Mouse (Mus musculus) MEL (cell line): ENCODE data around the gene Prrt4. TPM values are rescaled to one million over a fixed set of nuclear protein-coding genes. Genes with fewer than 3 reads are reported as not detected.
A peak's percentile ranks its signal among the peaks of the same experiment; 100 is the strongest.

Experiments used
- DNase-seq: peaks from one replicate; pipeline ENCODE4 v3.0.0; 2011; ENCODE audit warnings: low read depth, low spot score
- H3K27ac ChIP-seq: 2 replicates; pipeline ENCODE4 v1.5.1; 2012; ENCODE audit warnings: low read depth, mild to moderate bottlenecking, control low read depth, low read length, moderate library complexity; ENCODE audit not compliant: control insufficient read depth
- H3K27me3 ChIP-seq, 2 experiments: fragments of 150-350 bp in 1 of 2; sonication (generic) in 1 of 2; 2 replicates each; pipeline ENCODE4 v1.6.1; 2012; ENCODE audit warnings: low read length in 2 of 2, mild to moderate bottlenecking in 2 of 2, improper control_type of control experiment in 1 of 2, moderate library complexity in 1 of 2; ENCODE audit not compliant: insufficient read depth in 2 of 2, control insufficient read depth in 1 of 2
- H3K36me3 ChIP-seq, 2 experiments: 2 replicates each; pipeline ENCODE4 v1.6.1; 2012 to 2014; ENCODE audit warnings: low read length in 2 of 2, improper control_type of control experiment in 1 of 2, inconsistent platforms in 1 of 2, mild to moderate bottlenecking in 1 of 2; ENCODE audit not compliant: insufficient read depth in 2 of 2, control insufficient read depth in 1 of 2
- H3K4me1 ChIP-seq, 2 experiments: fragments of 150-350 bp in 1 of 2; sonication (generic) in 1 of 2; 2 replicates each; pipeline ENCODE4 v1.6.1; 2012; ENCODE audit warnings: low read length in 2 of 2, improper control_type of control experiment in 1 of 2, mild to moderate bottlenecking in 1 of 2; ENCODE audit not compliant: insufficient read depth in 2 of 2, control insufficient read depth in 1 of 2
- H3K4me3 ChIP-seq, 2 experiments: fragments of 150-350 bp in 1 of 2; sonication (generic) in 1 of 2; 2 replicates each; pipeline ENCODE4 v1.5.1; 2012; ENCODE audit warnings: low read depth in 2 of 2, low read length in 2 of 2, mild to moderate bottlenecking in 2 of 2, moderate library complexity in 2 of 2, control low read depth in 1 of 2, improper control_type of control experiment in 1 of 2; ENCODE audit not compliant: control insufficient read depth in 1 of 2, insufficient read depth in 1 of 2
- H3K79me2 ChIP-seq: 2 replicates; pipeline ENCODE4 v1.6.1; 2012; ENCODE audit warnings: mild to moderate bottlenecking, low read length, moderate library complexity; ENCODE audit not compliant: control insufficient read depth, poor library complexity, insufficient read depth
- H3K9ac ChIP-seq: 2 replicates; pipeline ENCODE4 v1.6.1; 2012; ENCODE audit warnings: low read depth, mild to moderate bottlenecking, control low read depth, low read length, moderate library complexity; ENCODE audit not compliant: control insufficient read depth, poor library complexity, severe bottlenecking
- H3K9me3 ChIP-seq: fragments of 150-350 bp; sonication (generic); replicated peaks from 2 replicates; pipeline ENCODE4 v1.6.1; 2012; ENCODE audit warnings: mild to moderate bottlenecking, low read length, improper control_type of control experiment, moderate library complexity; ENCODE audit not compliant: insufficient read depth
- E2F4 ChIP-seq: IDR thresholded peaks from 2 replicates; pipeline ENCODE4 v1.6.1; 2011; ENCODE audit warnings: low read depth, low read length, improper control_type of control experiment, borderline replicate concordance
- ETS1 ChIP-seq: IDR thresholded peaks from 2 replicates; pipeline ENCODE4 v1.6.1; 2012; ENCODE audit warnings: low read depth, mild to moderate bottlenecking, inconsistent platforms, low read length, improper control_type of control experiment, moderate library complexity
- GABPA ChIP-seq: IDR thresholded peaks from 2 replicates; pipeline ENCODE4 v1.6.1; 2012; ENCODE audit warnings: low read depth, mild to moderate bottlenecking, inconsistent platforms, low read length, improper control_type of control experiment, moderate library complexity
- GATA1 ChIP-seq: IDR thresholded peaks from 2 replicates; pipeline ENCODE4 v1.6.1; 2011; ENCODE audit warnings: low read depth, low read length, improper control_type of control experiment
- KAT2A ChIP-seq: conservative IDR thresholded peaks from 2 replicates; pipeline ENCODE4 v1.6.1; 2012; ENCODE audit warnings: low read depth, low read length, improper control_type of control experiment, inconsistent platforms
- MXI1 ChIP-seq: IDR thresholded peaks from 2 replicates; pipeline ENCODE4 v1.6.1; 2011; ENCODE audit warnings: mild to moderate bottlenecking, low read depth, low read length, improper control_type of control experiment
- MYB ChIP-seq: IDR thresholded peaks from 2 replicates; pipeline ENCODE4 v1.6.1; 2011; ENCODE audit warnings: mild to moderate bottlenecking, low read depth, low read length, improper control_type of control experiment
- NRF1 ChIP-seq: IDR thresholded peaks from 2 replicates; pipeline ENCODE4 v1.6.1; 2014; ENCODE audit warnings: low read depth, mild to moderate bottlenecking, inconsistent platforms, low read length, improper control_type of control experiment, moderate library complexity; ENCODE audit not compliant: poor library complexity, insufficient read depth, severe bottlenecking
- RAD21 ChIP-seq: IDR thresholded peaks from 2 replicates; pipeline ENCODE4 v1.6.1; 2011; ENCODE audit warnings: mild to moderate bottlenecking, low read depth, low read length, improper control_type of control experiment
- RCOR1 ChIP-seq: IDR thresholded peaks from 2 replicates; pipeline ENCODE4 v1.6.1; 2012; ENCODE audit warnings: low read depth, mild to moderate bottlenecking, inconsistent platforms, low read length, improper control_type of control experiment
- SIN3A ChIP-seq: IDR thresholded peaks from 2 replicates; pipeline ENCODE4 v1.6.1; 2012; ENCODE audit warnings: low read length, improper control_type of control experiment, inconsistent platforms
- SMC3 ChIP-seq: IDR thresholded peaks from 2 replicates; pipeline ENCODE4 v1.6.1; 2011; ENCODE audit warnings: low read depth, low read length, improper control_type of control experiment
- TAL1 ChIP-seq: IDR thresholded peaks from 2 replicates; pipeline ENCODE4 v1.6.1; 2012; ENCODE audit warnings: mild to moderate bottlenecking, inconsistent platforms, low read length, moderate library complexity, mixed read lengths
- UBTF ChIP-seq: IDR thresholded peaks from 2 replicates; pipeline ENCODE4 v1.6.1; 2012; ENCODE audit warnings: low read depth, mild to moderate bottlenecking, inconsistent platforms, low read length, improper control_type of control experiment, moderate library complexity, borderline replicate concordance; ENCODE audit not compliant: insufficient read depth
- USF2 ChIP-seq, 2 experiments: IDR thresholded peaks; 2 replicates each; pipeline ENCODE4 v1.6.1; 2011 to 2012; ENCODE audit warnings: improper control_type of control experiment in 2 of 2, low read length in 2 of 2, borderline replicate concordance in 1 of 2, inconsistent platforms in 1 of 2, low read depth in 1 of 2, mild to moderate bottlenecking in 1 of 2; ENCODE audit not compliant: insufficient read depth in 1 of 2
- polyA plus RNA-seq, 2 experiments: library from polyadenylated mRNA; stranded (reverse) in 1 of 2; unstranded in 1 of 2; fragments of >175 nt in 1 of 2; fragments of >200 nt in 1 of 2; gene quantifications; 2 replicates each; pipeline versions ENCODE4 v1.2.1 to v1.2.4; 2012; ENCODE audit warnings: low replicate concordance in 2 of 2, low read depth in 1 of 2; ENCODE audit not compliant: insufficient read length in 2 of 2, insufficient read depth in 1 of 2, missing spikeins in 1 of 2
- total RNA-seq: library from RNA; depleted of rRNA; stranded (reverse); fragments of 300-350 nt; gene quantifications from 2 replicates; pipeline ENCODE4 v1.2.3, GENCODE M21; 2012

Prrt4 gene
- total and polyA plus RNA-seq, 3 experiments = 0.17 TPM; not detected in 2

DNA sequence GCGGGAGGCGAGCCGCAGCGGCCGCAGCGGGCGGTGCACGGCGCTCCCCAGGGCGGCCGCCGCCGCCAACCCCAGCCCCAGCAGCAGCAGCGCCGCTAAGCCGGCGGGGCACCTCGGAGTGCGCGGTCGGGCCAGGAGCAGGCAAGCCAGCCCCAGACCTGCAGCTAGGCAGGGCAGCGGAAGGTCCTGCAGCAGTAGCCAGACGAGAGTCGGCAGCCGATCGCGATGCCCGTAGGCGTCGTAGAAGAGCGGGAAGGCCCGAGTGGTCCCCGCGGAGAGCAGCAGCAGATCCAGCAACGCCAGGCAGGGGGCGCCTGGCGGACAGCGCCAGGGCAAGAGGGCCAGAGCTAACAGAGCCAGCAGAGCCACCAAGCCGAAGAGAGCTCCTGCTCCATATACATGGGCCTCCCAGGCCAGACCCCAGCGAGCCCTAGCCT, 8.4 kb downstream of the Prrt4 start (continued):
- TF ChIP-seq UBTF (0 out of 2 replicates have a peak, but pooled peaks have one; percentile 56), USF2 (IDR thresholded peaks at IDR 0.05; ENCODE audit: borderline replicate concordance in 1 of 2, insufficient read depth in 1 of 2, low read depth in 1 of 2, low read length in 2 of 2) (no peak), GATA1 (no peak), MYB (no peak), ETS1 (no peak), SIN3A (no peak), RAD21 (peak; percentile 40), KAT2A (no peak)

DNA sequence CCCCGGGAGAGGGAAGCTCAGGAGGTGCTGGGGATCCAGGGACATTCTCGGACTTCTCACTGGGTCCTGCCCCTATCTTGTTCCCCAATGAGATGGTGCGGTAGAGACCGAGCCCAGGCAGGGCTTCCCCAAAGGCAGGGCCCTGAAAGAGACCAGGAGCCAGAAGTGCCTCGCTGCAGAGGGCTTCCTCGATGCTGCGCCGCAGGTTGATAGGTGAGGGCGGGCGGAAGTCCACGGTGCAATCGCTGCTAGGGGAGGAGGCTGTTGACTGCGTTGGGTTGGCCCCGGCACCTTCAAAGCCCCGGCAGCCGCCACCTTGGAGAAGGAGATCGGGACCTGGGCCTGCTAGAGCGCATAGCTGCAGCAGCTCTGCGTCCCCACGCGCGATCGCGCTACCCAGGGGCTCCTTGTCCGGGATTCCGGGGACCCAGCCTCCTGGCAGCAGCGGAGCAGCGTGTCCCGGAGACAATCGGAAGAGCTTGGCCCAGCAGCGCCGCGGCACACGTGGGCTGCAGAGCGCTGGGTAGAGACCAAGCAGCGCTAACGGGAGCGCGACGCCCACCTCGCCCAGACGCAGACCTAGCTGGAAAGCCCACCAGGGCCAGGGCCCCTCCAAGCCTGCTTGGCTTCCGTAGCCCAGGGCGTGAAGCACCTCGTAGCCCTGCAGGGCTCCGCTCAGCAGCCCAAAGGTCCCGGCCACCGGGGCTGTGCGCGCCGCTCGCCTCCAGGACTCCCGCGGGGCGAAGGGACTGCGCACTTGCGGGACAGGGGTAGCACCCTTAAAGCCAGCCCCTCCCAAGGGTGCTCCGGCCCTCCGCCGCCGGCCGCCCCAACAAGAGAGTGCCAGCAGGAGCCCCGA, 9.1 kb downstream of the Prrt4 start:
- H3K4me3 ChIP-seq = peak overlapping the region; percentile 54 to 56
- DNase-seq = peak; percentile 50
- TF ChIP-seq MXI1 (0 out of 2 replicates have a peak, but pooled peaks have one; percentile 24), RCOR1 (no peak)
- H3K27ac ChIP-seq = no peak overlapping the region
- H3K36me3 ChIP-seq = no peaks in the 10 kb centered on the region
- H3K9me3 ChIP-seq = no peaks in the 10 kb centered on the region
- peak overlapping the region; percentile 56 for H3K9ac ChIP-seq
- no peaks in the 10 kb centered on the region for H3K79me2 ChIP-seq
- H3K27me3 ChIP-seq = peaks cover 9 to 21% of the 10 kb centered on the region in 2 experiments
- no peaks in the 10 kb centered on the region for H3K4me1 ChIP-seq

DNA sequence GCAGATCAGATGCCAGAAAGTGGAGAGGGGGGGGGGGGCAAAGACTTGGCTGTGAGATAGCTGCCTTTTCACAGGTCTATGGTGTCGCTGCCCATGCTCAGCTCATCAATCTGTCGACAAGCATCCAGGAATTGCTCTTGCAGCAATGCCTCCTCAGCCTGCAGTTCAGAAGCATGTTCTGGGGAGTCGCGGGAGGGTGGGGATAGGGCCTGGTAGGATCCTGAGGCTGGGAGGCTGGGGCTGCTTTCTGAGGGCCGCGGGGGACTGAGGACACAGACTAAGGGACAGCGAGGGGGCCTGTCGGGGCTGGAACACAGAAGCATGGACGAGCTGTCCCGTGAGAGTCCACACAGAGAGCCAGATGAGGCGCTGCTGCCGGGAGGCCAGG, 9.7 kb downstream of the Prrt4 start:
- H3K9ac ChIP-seq = no peak overlapping the region
- H3K79me2 ChIP-seq = no peaks in the 10 kb centered on the region
- no peaks in the 10 kb centered on the region for H3K4me1 ChIP-seq
- H3K27me3 ChIP-seq = peaks cover 9 to 21% of the 10 kb centered on the region in 2 experiments
- no peak for DNase-seq
- no peak overlapping the region for H3K27ac ChIP-seq
- no peaks in the 10 kb centered on the region for H3K9me3 ChIP-seq
- H3K4me3 ChIP-seq = no peak overlapping the region
- TF ChIP-seq NRF1 = no peak
- no peak for TF ChIP-seq SMC3
- TF ChIP-seq GABPA = no peak
- TF ChIP-seq KAT2A = no peak
- TF ChIP-seq TAL1 = no peak
- TF ChIP-seq E2F4 = no peak
- H3K36me3 ChIP-seq = peaks cover 0 to 3% of the 10 kb centered on the region in 2 experiments; a peak in 1 of 4 replicates
